10 mouse cellular contexts compared by ENCODE assay signal in the genomic region with DNA sequence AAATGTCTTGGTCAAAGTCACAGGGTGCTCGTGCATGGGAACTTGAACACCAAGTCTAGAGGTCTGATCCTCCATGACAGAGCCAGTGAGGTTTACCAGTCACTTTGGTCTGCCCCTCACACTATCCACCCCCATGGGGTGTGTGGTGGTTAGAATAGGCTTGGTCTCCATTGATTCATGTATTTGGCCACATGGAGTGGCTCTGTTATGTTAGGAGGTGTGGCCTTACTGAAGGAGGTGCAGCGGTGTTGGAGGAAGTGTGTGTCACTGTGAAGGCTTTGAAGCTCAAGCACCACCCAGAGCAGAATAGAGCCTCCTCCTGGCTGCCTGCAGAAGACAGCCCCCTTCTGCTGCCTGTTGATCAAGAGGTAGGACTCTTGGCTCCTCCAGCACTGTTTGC. TPM values are rescaled to one million over a fixed set of nuclear protein-coding genes. Genes with fewer than 3 reads are reported as not detected.
DNase-seq lines count a peak whose midpoint lies in the region; ATAC-seq and TF ChIP-seq lines count a peak whose summit lies in the region.
"Had no signal": no experiment of that assay in that cellular context is flagged by ENCODE, and none has a peak within 500 bp of the region (broad histone marks: within the 10 kb centered on the region; RNA-seq: fewer than 3 reads in every experiment).

No protein-coding gene starts in this region.

- ATAC-seq in forebrain, postnatal 0 days: peak; percentile 28
- peak; percentile 49; the same call in 1 of the 2 replicates for ATAC-seq in midbrain, embryonic 11.5 days (ENCODE audit: low FRiP score)
- no peak for ATAC-seq in liver, postnatal 0 days
- ATAC-seq in liver, embryonic 12.5 days: no peak

- H3K9me3 ChIP-seq in forebrain, postnatal 0 days (ENCODE audit: low read length): no peaks in the 10 kb centered on the region
- H3K9me3 ChIP-seq in midbrain, embryonic 11.5 days (ENCODE audit: control insufficient read depth, low read length): no peaks in the 10 kb centered on the region
- no peaks in the 10 kb centered on the region for H3K9me3 ChIP-seq in liver, postnatal 0 days (ENCODE audit: low read length)
- H3K9me3 ChIP-seq in liver, embryonic 12.5 days (replicated peaks): no peaks in the 10 kb centered on the region
- H3K9me3 ChIP-seq: heart, embryonic 13.5 days; liver, embryonic 15.5 days had no signal

- intact Hi-C loops in gastrocnemius, postnatal 14 days (cut with DNase I; ENCODE audit: low total_unique reads): no loop called here

- no peak overlapping the region for H3K4me3 ChIP-seq in forebrain, postnatal 0 days (ENCODE audit: low read depth, low read length)
- H3K4me3 ChIP-seq in midbrain, embryonic 11.5 days (ENCODE audit: low read depth, low read length): no peak overlapping the region
- no peak overlapping the region for H3K4me3 ChIP-seq in liver, postnatal 0 days (ENCODE audit: low read depth, low read length)
- H3K4me3 ChIP-seq in liver, embryonic 12.5 days: no peak overlapping the region
- H3K4me3 ChIP-seq: heart, embryonic 13.5 days; liver, embryonic 15.5 days had no signal

- peak overlapping the region; percentile 67; the same call in 1 of the 2 replicates for H3K27ac ChIP-seq in forebrain, postnatal 0 days (ENCODE audit: low read depth, low read length)
- peak overlapping the region; percentile 76 for H3K27ac ChIP-seq in midbrain, embryonic 11.5 days (ENCODE audit: low read depth, low read length)
- no peak overlapping the region for H3K27ac ChIP-seq in liver, postnatal 0 days (ENCODE audit: low read depth)
- no peak overlapping the region for H3K27ac ChIP-seq in liver, embryonic 12.5 days
- H3K27ac ChIP-seq: heart, embryonic 13.5 days; liver, embryonic 15.5 days had no signal

- no peaks in the 10 kb centered on the region for H3K36me3 ChIP-seq in forebrain, postnatal 0 days (ENCODE audit: insufficient read depth)
- no peaks in the 10 kb centered on the region for H3K36me3 ChIP-seq in midbrain, embryonic 11.5 days (ENCODE audit: control insufficient read depth, insufficient read depth, low read length)
- no peaks in the 10 kb centered on the region for H3K36me3 ChIP-seq in liver, postnatal 0 days (replicated peaks; ENCODE audit: insufficient read depth, low read length)
- no peaks in the 10 kb centered on the region for H3K36me3 ChIP-seq in liver, embryonic 12.5 days
- H3K36me3 ChIP-seq: heart, embryonic 13.5 days; liver, embryonic 15.5 days had no signal

- TF ChIP-seq EP300 in liver, postnatal 0 days (IDR thresholded peaks at IDR 0.05; ENCODE audit: low read depth): no peak

- H3K9ac ChIP-seq in forebrain, postnatal 0 days: no peak overlapping the region
- H3K9ac ChIP-seq in midbrain, embryonic 11.5 days (ENCODE audit: low read length): no peak overlapping the region
- H3K9ac ChIP-seq in liver, postnatal 0 days (replicated peaks): no peak overlapping the region
- no peak overlapping the region for H3K9ac ChIP-seq in liver, embryonic 12.5 days
- H3K9ac ChIP-seq: heart, embryonic 13.5 days; liver, embryonic 15.5 days had no signal

- DNase-seq in 416B (ENCODE audit: low read depth): peak; percentile 32
- DNase-seq in T-cell, adult 2 months (ENCODE audit: low spot score): peak; percentile 6
- DNase-seq in forebrain, postnatal 0 days: no peak
- no peak for DNase-seq in midbrain, embryonic 11.5 days (ENCODE audit: low spot score, missing footprints)
- no peak for DNase-seq in gastrocnemius, postnatal 14 days
- DNase-seq in frontal cortex, postnatal 25 days (ENCODE audit: low spot score in 2 of 2): no peak
- DNase-seq in liver, postnatal 0 days: no peak

- H3K4me1 ChIP-seq in forebrain, postnatal 0 days (ENCODE audit: insufficient read depth): peaks cover 25% of the 10 kb centered on the region
- H3K4me1 ChIP-seq in midbrain, embryonic 11.5 days (ENCODE audit: control insufficient read depth, insufficient read depth, low read length): peaks cover 15% of the 10 kb centered on the region
- no peaks in the 10 kb centered on the region for H3K4me1 ChIP-seq in liver, postnatal 0 days (ENCODE audit: insufficient read depth)
- H3K4me1 ChIP-seq in liver, embryonic 12.5 days: no peaks in the 10 kb centered on the region
- H3K4me1 ChIP-seq: liver, embryonic 15.5 days had no signal

- TF ChIP-seq CTCF in forebrain, postnatal 0 days (IDR thresholded peaks at IDR 0.05; ENCODE audit: low read depth): no peak
- no peak for TF ChIP-seq CTCF in liver, postnatal 0 days (IDR thresholded peaks at IDR 0.05; ENCODE audit: low read depth)

- H3K27me3 ChIP-seq in forebrain, postnatal 0 days (ENCODE audit: insufficient read depth, low read length): no peaks in the 10 kb centered on the region
- H3K27me3 ChIP-seq in midbrain, embryonic 11.5 days (ENCODE audit: control insufficient read depth, insufficient read depth, low read length): no peaks in the 10 kb centered on the region
- H3K27me3 ChIP-seq in liver, postnatal 0 days (ENCODE audit: insufficient read depth, low read length): no peaks in the 10 kb centered on the region
- peaks cover 3% of the 10 kb centered on the region; the same call in 1 of the 2 replicates for H3K27me3 ChIP-seq in liver, embryonic 12.5 days (replicated peaks)
- H3K27me3 ChIP-seq: liver, embryonic 15.5 days had no signal

- 53% methylated on average over 2 of the region's 2 CpGs for WGBS in forebrain, postnatal 0 days
- 49% methylated on average over 2 of the region's 2 CpGs for WGBS in midbrain, embryonic 11.5 days
- WGBS in liver, postnatal 0 days (ENCODE audit: insufficient replicate concordance): 33% methylated on average over 2 of the region's 2 CpGs
- WGBS in liver, embryonic 12.5 days (ENCODE audit: insufficient replicate concordance): 41% methylated on average over 2 of the region's 2 CpGs

- no peak overlapping the region for H3K4me2 ChIP-seq in forebrain, postnatal 0 days (ENCODE audit: low read depth)
- no peak overlapping the region for H3K4me2 ChIP-seq in midbrain, embryonic 11.5 days
- no peak overlapping the region for H3K4me2 ChIP-seq in liver, postnatal 0 days (ENCODE audit: low read depth, low read length)
- H3K4me2 ChIP-seq in liver, embryonic 12.5 days: no peak overlapping the region
- H3K4me2 ChIP-seq: heart, embryonic 13.5 days; liver, embryonic 15.5 days had no signal

RNA-seq across cellular contexts. Expression of gene Gpatch2l, which starts 59.8 kb away (rescaled TPM):
- 34.6 and 41.0 TPM in 2 replicates for total RNA-seq in forebrain, postnatal 0 days (2014; rRNA removed)
- polyA plus RNA-seq in forebrain, postnatal 0 days (2015; fragmentation: Nextera tagmentation; extraction: Ambion mirVana): 16.4 and 21.5 TPM in 2 replicates
- polyA plus RNA-seq in midbrain, embryonic 11.5 days (2014; fragmentation: Nextera tagmentation; extraction: Ambion mirVana): 16.7 and 19.2 TPM in 2 replicates
- total RNA-seq in gastrocnemius, postnatal 14 days (2021): 10 to 100 TPM; 10.1 to 11.6 TPM
- 4.7 and 5.5 TPM in 2 replicates for polyA plus RNA-seq in liver, postnatal 0 days (2015; fragmentation: Nextera tagmentation; extraction: Ambion mirVana)
- 7.6 and 8.9 TPM in 2 replicates for polyA plus RNA-seq in liver, embryonic 12.5 days (2016; fragmentation: Nextera tagmentation; extraction: Ambion mirVana)

Comparison
In these comparisons a context has a peak if more than half of its experiments do, and no peak if none do; other contexts are left out.
1. DNase-seq: peak in 416B (single experiment) and T-cell, adult 2 months (single experiment); none in forebrain, postnatal 0 days (single experiment), midbrain, embryonic 11.5 days (single experiment), gastrocnemius, postnatal 14 days (single experiment), frontal cortex, postnatal 25 days (0 of 2) and liver, postnatal 0 days (single experiment).
2. ATAC-seq: peak in forebrain, postnatal 0 days (single experiment) and midbrain, embryonic 11.5 days (single experiment); none in liver, postnatal 0 days (single experiment) and liver, embryonic 12.5 days (single experiment).
3. H3K27ac ChIP-seq: peak in forebrain, postnatal 0 days (single experiment) and midbrain, embryonic 11.5 days (single experiment); none in liver, postnatal 0 days (single experiment) and liver, embryonic 12.5 days (single experiment).